Mouse (Mus musculus) cortical plate, adult 2 months (tissue): ENCODE results near the gene Hexim2. TPM values are rescaled to one million over a fixed set of nuclear protein-coding genes. Genes with fewer than 3 reads are reported as not detected.
A peak's percentile ranks its signal among the peaks of the same experiment; 100 is the strongest.

Experiments
- H3K27ac ChIP-seq: fragments of 200-500 bp; 2 replicates; pipeline ENCODE4 v1.5.1; 2012; ENCODE audit warnings: low read length, control low read depth, inconsistent platforms; ENCODE audit not compliant: insufficient read depth
- H3K4me1 ChIP-seq: fragments of 200-500 bp; 2 replicates; pipeline ENCODE4 v1.6.1; 2011; ENCODE audit warnings: low read length; ENCODE audit not compliant: control insufficient read depth, insufficient read depth
- H3K4me3 ChIP-seq: fragments of 200-500 bp; 2 replicates; pipeline ENCODE4 v1.5.1; 2011; ENCODE audit warnings: mild to moderate bottlenecking, low read length, control low read depth; ENCODE audit not compliant: insufficient read depth
- CTCF ChIP-seq: fragments of 200-500 bp; IDR thresholded peaks from 2 replicates; pipeline ENCODE4 v1.5.1; 2011; ENCODE audit warnings: mild to moderate bottlenecking, control low read depth, low read length; ENCODE audit not compliant: insufficient read depth; ENCODE audit errors: extremely low read depth
- POLR2A ChIP-seq: fragments of 200-500 bp; IDR thresholded peaks from 2 replicates; pipeline ENCODE4 v1.6.1; 2011; ENCODE audit warnings: mild to moderate bottlenecking, low read length, control low read depth; ENCODE audit not compliant: insufficient read depth; ENCODE audit errors: extremely low read depth
- polyA plus RNA-seq: library from polyadenylated mRNA; depleted of rRNA; stranded (reverse); fragments of >200 nt; gene quantifications from 2 replicates; pipeline ENCODE4 v1.2.3, GENCODE M21; 2012; rRNA removed

The Hexim2 gene
- 10.7 and 11.9 TPM in 2 replicates for polyA plus RNA-seq

DNA sequence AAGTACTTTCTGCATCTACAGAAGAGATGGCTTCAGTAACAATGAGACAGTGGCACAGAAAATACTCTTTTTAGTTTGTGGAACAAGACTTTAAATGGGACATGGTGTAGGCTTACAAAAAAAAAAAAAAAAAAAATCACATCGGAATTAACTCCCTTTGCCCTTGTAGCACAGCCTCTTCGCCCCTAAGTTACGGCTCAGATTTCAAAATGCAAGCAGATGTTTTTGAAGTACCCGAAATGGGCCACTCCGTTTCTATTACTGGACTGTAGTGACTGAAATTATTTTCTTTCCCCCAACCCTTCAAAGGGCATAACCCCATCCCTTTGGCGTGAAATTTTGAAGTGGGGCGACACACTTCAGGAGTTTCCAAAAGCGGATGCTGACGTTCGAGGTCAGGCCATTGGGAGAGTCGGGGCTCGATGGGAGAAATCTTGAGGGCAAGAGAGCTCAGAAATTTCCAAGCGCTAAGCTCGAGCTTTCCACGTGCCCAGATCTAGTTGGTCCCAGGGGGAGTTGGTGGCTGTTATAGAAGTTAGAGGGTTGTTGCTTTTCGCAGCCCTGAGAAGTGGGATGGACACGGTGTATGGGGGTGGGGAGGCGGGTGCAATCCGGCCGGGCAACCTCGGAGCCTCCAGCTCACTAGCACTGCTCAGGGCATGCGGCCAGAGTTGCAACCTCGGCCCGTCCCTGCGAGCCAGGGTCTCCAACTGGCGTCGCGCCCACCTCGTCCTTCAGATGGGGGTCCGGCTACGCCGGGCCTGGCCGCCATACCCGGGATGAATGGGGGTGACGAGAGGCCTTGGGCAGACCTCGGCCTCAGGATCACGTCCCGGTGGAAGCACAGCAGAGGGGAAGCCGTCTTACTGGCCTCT lies at the start of gene Hexim2:
Hexim2 (plus strand) TSS at position 729 of the 875 bp plus-strand sequence.
- Histone ChIP-seq H3K27ac (peak within 1 kb of the TSS; percentile 98), H3K4me3 (peak within 1 kb of the TSS; percentile 86), H3K4me1 (peaks cover 3% of the 10 kb centered on the region; the same call in 1 of the 2 replicates)
- TF ChIP-seq CTCF (no peak), POLR2A (no peak)

DNA sequence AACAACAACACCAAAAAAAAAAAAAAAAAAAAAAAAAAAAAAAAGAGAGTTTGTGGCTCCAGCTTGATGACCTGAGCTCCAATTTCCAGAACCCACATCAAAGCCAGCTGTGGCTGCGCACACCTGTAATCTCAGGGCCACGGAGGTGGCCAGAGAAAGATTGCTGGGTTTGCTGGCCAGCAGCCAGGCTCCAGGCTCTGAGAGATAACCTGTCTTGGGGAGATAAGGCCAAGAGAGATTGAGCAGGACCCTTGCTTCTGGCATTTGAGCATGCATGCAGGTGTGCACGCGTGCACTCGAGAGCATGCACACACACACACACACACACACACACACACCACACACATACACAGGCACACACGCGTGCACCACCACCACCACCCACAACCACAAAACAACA lies 38.9 kb upstream of the Hexim2 start:
- H3K27ac ChIP-seq, result no peak overlapping the region
- TF ChIP-seq CTCF, result no peak
- TF ChIP-seq POLR2A, result no peak

DNA sequence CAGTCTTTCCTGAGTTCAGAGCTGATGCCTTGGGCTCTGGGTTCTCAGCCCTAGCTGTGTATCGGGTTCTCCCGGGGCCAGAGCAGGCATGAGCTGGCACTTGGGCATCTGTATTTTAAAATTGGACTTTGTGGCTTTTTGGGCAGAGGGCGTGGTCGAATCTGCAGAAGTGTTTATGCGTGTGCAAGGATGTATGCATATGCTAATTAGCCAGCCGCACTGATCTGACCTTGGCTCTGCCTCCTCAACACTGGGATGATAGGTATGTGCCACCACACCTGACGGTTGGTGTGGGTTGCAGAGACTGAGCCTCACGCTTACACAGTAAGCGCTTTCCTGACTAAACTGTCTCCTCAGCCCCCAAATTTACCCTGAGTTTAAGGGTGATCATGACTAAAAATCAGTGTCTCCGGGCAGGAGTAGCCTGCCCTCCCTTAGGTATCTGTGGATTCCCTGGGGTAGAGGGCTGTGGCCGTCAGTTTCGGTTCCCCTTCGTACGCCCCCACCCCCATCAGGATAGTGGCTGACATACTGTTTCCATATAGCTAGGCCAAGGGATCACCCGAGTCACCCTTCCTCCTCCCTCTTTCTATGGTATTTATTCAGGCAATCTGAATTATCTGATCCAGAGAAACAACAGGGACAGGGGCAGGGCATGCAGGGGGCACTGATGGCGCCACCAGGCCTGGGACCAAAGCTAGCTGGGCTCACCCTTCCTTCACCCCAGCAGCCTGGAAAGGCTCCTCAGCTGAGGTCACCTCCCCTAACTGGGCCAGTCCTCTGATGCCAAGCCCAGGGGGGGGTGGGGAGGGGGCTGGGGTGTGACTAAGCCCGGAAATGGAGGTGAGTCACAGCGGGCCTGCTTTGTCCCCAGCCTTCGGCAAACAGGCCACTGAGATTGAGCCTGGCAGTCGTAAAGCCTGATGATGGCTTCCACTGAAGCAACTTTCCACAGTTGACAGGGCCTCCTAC lies 38.1 kb upstream of the Hexim2 start:
- H3K4me3 ChIP-seq, result no peak overlapping the region
- no peak overlapping the region for H3K27ac ChIP-seq
- H3K4me1 ChIP-seq, result no peaks in the 10 kb centered on the region
- TF ChIP-seq POLR2A (no peak), CTCF (no peak)

More for the DNA sequence above, 38.9 kb upstream of the Hexim2 start:
- Histone ChIP-seq H3K4me1 (no peaks in the 10 kb centered on the region), H3K4me3 (no peak overlapping the region)

DNA sequence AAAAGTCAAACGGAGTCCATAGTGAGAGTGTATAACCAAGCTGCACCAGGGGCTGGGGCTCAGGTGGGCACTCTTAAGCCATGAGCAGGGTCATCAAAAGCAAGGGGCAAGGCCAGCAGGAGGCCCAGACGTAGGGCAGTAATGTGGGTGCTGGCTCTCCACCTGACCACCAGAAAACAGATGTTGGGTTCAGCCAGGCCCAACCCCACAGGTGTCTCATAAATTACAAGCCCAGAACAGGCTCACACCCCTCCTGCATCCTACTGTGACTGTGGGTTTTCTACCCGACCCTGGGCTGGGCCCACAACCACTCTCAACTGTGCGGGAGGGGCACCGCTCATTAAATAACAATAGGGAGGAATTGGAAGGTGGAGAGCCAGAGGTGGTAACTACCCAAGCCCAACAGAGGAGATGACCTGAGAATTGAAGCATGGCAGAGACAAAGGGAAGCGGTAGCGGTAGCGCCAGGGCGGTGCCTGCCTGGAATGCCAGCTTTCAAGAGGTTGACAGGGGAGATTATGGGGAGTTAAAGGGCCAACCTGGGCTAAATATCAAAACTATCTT lies 37.0 kb upstream of the Hexim2 start:
- Histone ChIP-seq H3K27ac (no peak overlapping the region), H3K4me3 (no peak overlapping the region)
- no peak for TF ChIP-seq POLR2A
- no peak for TF ChIP-seq CTCF

DNA sequence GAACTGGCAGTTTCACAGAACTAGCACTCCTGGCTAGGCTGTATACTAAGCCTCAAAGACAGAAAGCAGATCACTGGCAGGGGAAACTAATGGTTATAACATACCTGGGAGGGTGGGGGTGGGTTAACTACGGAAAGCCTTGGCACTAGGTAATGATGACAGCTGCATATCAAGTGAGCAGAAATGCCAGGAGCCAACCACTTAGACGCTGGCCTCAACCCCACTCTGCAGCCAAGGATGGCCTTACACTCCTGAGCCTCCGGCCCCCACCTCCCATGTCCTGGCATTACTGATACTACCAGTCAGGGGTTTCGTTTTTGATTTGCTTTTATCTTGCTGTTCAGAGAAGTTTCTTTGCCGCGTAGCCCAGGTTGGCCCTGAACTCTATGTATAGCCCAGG lies 36.4 kb upstream of the Hexim2 start:
- Histone ChIP-seq H3K27ac (no peak overlapping the region), H3K4me1 (no peaks in the 10 kb centered on the region), H3K4me3 (no peak overlapping the region)
- no peak for TF ChIP-seq CTCF
- no peak for TF ChIP-seq POLR2A

More for the DNA sequence above, 37.0 kb upstream of the Hexim2 start:
- no peaks in the 10 kb centered on the region for H3K4me1 ChIP-seq

DNA sequence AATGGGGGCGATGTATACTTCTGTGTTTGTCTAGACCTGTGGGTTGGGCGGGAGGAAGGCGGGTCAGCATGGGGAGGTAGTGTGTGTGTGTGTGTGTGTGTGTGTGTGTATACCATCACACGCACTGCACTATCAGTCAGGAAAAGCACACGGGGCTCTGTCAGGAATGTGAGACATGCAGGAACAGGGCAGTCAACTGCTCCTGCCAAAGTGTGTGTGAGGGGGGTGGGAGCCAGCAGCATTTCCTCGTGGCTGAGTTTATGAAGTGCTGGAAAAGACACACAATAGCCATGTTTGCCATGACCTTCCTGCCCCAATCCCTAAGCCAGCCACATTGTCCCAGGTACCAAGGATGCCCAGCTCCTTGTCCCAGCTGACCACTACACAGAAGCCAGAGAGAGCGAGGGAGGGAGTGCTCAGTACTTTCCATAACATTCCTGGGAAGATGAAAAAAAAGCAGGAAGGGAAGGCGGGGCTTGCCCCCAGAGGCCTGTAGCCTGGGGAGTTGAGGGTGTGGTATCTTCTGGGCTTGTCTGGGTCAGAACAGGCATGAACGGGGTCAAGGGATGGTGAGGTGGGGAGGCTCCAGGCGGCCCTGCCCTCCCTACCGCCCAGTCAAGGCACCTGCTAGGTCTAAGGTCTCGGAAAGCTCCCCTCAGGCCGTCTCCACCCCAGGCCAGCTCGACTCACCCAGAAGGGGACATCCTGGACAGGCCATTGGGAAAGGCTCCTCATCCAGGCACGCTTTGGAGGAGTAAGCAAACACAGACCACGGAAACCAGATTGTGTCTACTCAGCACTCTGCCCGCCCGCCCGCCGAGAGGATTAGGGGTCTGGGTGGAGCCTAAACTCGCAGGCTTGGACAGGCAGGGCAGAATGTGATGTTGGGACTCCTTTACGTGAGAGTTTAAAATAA lies 35.0 kb upstream of the Hexim2 start:
- TF ChIP-seq POLR2A (no peak), CTCF (no peak)
- Histone ChIP-seq H3K4me3 (no peak overlapping the region), H3K27ac (no peak overlapping the region), H3K4me1 (no peaks in the 10 kb centered on the region)

DNA sequence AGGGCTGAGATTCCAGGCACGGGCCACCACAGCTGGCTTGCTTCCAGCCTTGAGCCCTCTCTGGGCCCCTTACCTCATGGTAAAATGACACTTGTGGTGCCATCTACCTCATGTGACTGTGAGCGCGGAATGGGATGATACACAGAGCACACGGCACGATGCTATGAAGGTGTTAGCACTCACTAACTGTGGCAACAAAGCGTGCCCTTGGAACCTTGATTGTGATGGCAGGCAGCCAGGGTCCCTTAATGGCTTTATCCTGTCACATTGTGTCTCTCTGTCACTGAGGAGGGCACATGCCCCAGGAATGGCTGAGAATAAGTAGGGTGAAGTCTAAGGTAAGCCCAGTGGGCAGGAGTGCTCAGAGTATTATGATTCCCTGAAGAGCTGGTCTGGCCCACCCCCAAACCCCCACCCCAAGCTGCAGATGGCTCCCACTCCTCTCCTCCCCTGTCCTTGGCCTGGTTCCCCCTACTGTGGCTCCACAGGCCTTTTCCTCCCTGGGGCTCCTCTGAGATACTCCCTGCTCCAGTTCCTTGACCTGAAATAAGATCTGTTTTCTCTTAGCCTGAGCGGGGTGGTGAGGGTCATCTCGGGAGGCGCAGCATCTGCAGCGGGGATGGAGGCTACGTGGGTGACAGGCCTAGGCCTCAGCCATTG lies 33.6 kb upstream of the Hexim2 start:
- Histone ChIP-seq H3K27ac (no peak overlapping the region), H3K4me3 (no peak overlapping the region), H3K4me1 (no peaks in the 10 kb centered on the region)
- TF ChIP-seq CTCF (no peak), POLR2A (no peak)

DNA sequence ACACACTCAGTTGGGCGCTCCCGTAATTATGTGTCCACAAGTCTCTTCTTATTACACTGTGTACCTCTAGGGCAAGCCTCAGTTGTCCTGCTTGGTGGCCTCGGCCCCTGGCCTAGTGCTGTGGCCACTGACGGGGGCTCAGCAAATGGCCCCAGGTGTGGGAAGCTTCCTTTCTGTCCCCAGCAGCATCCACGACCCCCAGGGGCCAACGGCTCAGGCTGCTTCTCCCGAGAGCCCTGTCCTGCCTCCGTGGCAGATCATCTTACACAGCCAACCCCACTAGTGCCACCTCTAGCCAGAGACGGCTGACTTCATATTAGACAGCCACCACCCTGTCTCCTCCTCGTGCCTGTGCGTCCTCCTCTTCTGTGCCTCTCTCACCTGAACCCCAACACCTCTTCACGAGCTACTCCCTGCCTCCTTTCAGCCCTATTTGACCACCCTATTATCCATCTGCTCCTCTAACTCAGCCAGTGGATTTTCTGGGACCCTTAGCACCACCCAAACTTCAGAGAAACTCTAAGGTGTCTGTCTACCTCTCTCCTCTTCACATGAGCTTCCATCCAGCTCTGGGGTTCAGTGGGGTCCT lies 32.8 kb upstream of the Hexim2 start:
- H3K27ac ChIP-seq, result no peak overlapping the region
- TF ChIP-seq CTCF (no peak), POLR2A (no peak)
- H3K4me3 ChIP-seq, result no peak overlapping the region
- no peaks in the 10 kb centered on the region for H3K4me1 ChIP-seq
